Mouse (Mus musculus): ENCODE data around the gene Creb5.

The Creb5 gene

GRCm38 (mm10) chr6:53556050-53556449 is 269.0 kb downstream of the Creb5 start:
- no peak for DNase-seq

DNA sequence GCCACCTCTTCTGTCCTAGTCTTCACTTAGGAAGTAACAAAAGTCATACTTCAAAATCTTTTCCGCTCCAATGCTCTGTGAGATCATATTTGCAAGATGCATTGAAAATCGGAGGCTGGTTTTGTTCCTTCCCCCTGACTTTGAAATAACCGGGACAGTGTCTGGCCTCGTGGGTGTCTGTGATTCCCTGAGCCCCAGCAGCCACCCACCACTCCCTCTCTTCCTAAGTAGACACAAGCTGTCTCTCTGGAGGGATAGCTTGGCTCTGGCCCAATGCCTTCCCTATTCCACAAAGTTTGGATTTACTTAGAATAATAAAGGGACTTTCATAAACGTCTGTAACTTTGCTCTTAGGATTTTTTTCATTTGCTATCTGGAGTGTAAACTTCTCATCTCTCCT is 273.9 kb downstream of the Creb5 start:
- DNase-seq: no peak

DNA sequence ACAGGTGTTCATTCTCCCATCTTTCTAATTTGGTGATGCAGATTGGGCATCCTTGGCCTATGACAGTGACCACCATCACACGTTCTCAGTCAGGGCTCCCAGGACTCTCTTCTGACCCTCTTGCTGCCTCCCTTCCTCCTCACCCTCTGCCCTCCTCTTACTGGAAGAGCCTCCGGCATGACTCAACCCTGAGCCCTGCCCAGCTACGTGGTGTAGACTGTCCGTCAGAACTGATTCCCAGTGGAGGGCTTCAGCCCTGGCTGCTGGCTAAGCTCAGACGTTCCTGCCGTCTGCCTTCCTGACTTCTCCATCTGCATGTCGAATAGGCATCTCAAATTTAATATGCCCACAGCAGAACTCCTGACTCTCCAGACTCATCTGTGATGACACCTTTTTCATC is 275.5 kb downstream of the Creb5 start:
- no peak for DNase-seq

GRCm38 (mm10) chr6:53563546-53564185 is 276.6 kb downstream of the Creb5 start:
- no peak for DNase-seq

DNA sequence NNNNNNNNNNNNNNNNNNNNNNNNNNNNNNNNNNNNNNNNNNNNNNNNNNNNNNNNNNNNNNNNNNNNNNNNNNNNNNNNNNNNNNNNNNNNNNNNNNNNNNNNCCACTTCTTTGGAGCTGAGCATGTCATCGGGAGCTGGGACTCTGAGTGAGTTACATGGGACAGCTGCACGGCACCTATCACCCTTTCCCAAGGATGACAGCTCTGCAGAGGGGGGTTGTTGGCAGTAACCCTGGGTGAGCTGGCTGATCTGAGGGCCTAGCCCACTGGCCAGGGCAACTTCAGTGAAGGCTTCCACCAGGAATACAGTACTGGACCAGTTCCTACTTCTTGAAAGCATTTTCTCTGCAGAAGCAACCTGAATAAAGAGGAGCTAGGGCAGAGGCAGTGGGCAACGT is 282.4 kb downstream of the Creb5 start:
- no peak for DNase-seq

- no peak for DNase-seq
These were observed 283.8 kb downstream of the Creb5 start for GRCm38 (mm10) chr6:53570906-53571305.

GRCm38 (mm10) chr6:53571571-53572122 is 284.6 kb downstream of the Creb5 start:
- no peak for DNase-seq

DNA sequence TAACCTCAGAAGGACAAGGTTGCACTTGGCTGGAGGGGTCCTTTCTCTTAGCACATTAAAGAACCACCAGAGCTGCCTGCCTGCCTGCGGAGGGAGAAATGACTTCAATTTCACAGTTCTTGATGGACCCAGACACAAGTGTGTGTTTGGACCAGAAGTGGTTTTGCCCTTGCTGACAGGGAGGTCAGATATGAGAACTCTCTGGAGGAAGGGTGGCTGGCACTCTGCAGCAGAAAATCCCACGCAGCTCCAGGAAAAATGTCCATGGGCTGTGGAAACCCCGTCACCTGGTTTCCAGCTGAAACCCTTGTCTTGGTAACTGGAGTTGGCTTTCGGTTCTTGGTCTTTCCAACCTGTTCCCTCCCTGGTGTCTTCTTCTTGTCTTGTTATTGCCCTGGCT is 285.4 kb downstream of the Creb5 start:
- no peak for DNase-seq

- peak; percentile 89 for DNase-seq
These were observed 286.1 kb downstream of the Creb5 start for GRCm38 (mm10) chr6:53572979-53573710.

- no peak for DNase-seq
These were observed 286.6 kb downstream of the Creb5 start for GRCm38 (mm10) chr6:53573711-53574065.

DNA sequence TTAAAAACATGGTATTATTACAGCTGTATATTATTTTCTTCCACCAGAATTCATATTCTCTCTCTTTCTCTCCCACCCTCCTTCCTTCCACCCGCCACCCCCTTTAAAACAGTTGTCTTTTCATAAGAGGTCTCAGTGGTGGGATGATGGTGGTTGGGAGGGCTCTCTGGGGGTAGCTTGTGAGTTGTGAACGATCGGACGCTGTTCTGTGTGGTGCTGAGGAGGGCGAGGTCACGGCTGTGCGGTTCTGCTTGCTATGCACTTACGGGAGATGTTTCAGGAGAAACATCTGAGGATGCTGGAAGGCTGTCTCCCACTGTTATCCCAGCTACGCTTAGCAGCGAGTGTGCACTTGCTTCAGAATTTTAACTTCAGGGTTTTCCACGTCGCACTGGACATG is 287.0 kb downstream of the Creb5 start:
- DNase-seq: no peak

- DNase-seq: no peak
These were observed 288.1 kb downstream of the Creb5 start for GRCm38 (mm10) chr6:53575191-53575590.

- DNase-seq: no peak
These were observed 288.8 kb downstream of the Creb5 start for GRCm38 (mm10) chr6:53575836-53576235.

- DNase-seq: no peak
These were observed 289.8 kb downstream of the Creb5 start for GRCm38 (mm10) chr6:53576841-53577240.

DNA sequence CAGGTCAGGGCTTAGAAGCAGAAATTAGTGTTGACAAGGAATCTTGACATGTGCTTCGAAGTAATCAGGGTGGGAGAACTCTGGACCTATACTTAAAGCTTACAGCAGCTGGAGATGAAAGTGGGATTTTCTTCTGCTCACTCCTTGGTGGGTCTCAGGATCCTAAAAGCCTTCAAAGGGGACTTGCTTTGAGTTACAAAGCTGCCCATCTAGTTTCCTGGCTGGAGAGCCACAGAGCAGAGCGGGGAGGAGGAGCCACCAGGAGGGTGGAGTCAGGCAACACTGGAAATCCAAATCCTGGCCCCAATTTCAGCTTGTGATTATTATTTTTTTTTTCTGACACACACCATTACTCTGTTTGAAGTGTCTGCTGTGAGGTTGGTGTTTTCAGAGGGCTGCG is 290.7 kb downstream of the Creb5 start:
- DNase-seq: no peak

- DNase-seq: no peak
These were observed 293.3 kb downstream of the Creb5 start for GRCm38 (mm10) chr6:53580346-53580745.

DNA sequence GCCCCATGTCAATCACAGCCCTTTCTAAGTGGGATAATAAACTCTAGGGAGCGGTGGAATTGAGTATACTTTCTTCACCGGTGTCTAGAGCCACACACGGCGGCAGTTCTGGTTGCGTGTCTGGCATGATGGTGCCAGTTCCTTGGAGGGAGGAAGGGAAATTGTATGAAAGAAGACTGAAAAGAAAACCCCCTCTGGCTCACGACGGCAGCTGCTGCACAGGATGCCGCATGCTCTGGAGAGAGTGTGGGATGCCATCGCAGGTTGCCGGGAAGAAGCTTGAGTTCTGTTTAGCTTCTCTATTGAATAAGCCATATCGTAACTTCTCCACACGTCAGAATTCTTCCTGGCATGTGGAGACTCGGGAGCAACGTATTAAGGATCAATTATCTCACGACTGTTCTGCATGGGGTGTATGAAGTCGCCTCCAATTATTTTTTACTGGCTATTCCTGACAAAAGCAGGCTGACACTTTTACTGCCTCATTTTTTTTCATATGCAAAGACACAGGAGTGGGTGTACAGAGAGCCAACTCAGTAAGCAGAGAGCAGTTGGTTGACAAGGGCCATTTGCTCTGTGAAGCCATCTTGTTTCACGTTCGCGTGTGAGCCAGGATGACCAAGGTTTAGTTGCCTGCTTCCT is 296.3 kb downstream of the Creb5 start:
- DNase-seq: no peak

- DNase-seq: no peak
These were observed 297.8 kb downstream of the Creb5 start for GRCm38 (mm10) chr6:53584718-53585405.

- DNase-seq: no peak
These were observed 302.7 kb downstream of the Creb5 start for GRCm38 (mm10) chr6:53589746-53590145.

GRCm38 (mm10) chr6:53592230-53592629 is 305.2 kb downstream of the Creb5 start:
- DNase-seq: no peak

- DNase-seq: no peak
These were observed 306.5 kb downstream of the Creb5 start for GRCm38 (mm10) chr6:53593603-53594002.

- no peak for DNase-seq
These were observed 307.2 kb downstream of the Creb5 start for GRCm38 (mm10) chr6:53594316-53594715.

- DNase-seq: no peak
These were observed 309.3 kb downstream of the Creb5 start for GRCm38 (mm10) chr6:53596402-53596801.

Data from lung, postnatal 4 days (tissue).